Mouse (Mus musculus) embryonic facial prominence, embryonic 15.5 days (tissue): ENCODE results near the gene Cfap300. TPM values are rescaled to one million over a fixed set of nuclear protein-coding genes. Genes with fewer than 3 reads are reported as not detected.

Experiments
- ATAC-seq: fragments of 200-750 bp; cut with Nextera tagmentation; 2 replicates; pipeline ENCODE4 v1.8.0; 2017; ENCODE audit warnings: low read depth, moderate TSS enrichment; ENCODE audit not compliant: insufficient number of reproducible peaks, low FRiP score, low TSS enrichment
- H3K27ac ChIP-seq: fragments of 300-500 bp; sonication (generic); replicated peaks from 2 replicates; pipeline ENCODE4 v1.5.1; 2015; ENCODE audit warnings: mild to moderate bottlenecking, inconsistent platforms
- H3K27me3 ChIP-seq: fragments of 300-500 bp; sonication (generic); 2 replicates; pipeline ENCODE4 v1.6.1; 2015; ENCODE audit warnings: inconsistent platforms
- H3K36me3 ChIP-seq: fragments of 300-500 bp; sonication (generic); 2 replicates; pipeline ENCODE4 v1.6.1; 2015; ENCODE audit warnings: mild to moderate bottlenecking, inconsistent platforms
- H3K4me1 ChIP-seq: fragments of 300-500 bp; sonication (generic); 2 replicates; pipeline ENCODE4 v1.6.1; 2015; ENCODE audit warnings: inconsistent platforms
- H3K4me2 ChIP-seq: fragments of 300-500 bp; sonication (generic); replicated peaks from 2 replicates; pipeline ENCODE4 v1.6.1; 2015; ENCODE audit warnings: mild to moderate bottlenecking, inconsistent platforms
- H3K4me3 ChIP-seq: fragments of 300-500 bp; sonication (generic); replicated peaks from 2 replicates; pipeline ENCODE4 v1.5.1; 2015; ENCODE audit warnings: mild to moderate bottlenecking, inconsistent platforms
- H3K9ac ChIP-seq: fragments of 300-500 bp; sonication (generic); 2 replicates; pipeline ENCODE4 v1.6.1; 2015; ENCODE audit warnings: inconsistent platforms
- H3K9me3 ChIP-seq: fragments of 300-500 bp; sonication (generic); replicated peaks from 2 replicates; pipeline ENCODE4 v1.6.1; 2016; ENCODE audit warnings: inconsistent platforms
- WGBS: fragments of 180-500 bp; shearing (Covaris S2); methylation state at CpG from one replicate; pipeline ENCODE4 v1.1.7; 2015; 5-methylcytosine and 5-hydroxymethylcytosine counted together
- polyA plus RNA-seq: library from polyadenylated mRNA; unstranded; fragments of >200 nt; fragmentation: Nextera tagmentation; extraction: Ambion mirVana; gene quantifications from 2 replicates; pipeline ENCODE4 v1.2.1, GENCODE M21; 2015

Gene Cfap300
- polyA plus RNA-seq = 17.2 and 19.3 TPM in 2 replicates

DNA sequence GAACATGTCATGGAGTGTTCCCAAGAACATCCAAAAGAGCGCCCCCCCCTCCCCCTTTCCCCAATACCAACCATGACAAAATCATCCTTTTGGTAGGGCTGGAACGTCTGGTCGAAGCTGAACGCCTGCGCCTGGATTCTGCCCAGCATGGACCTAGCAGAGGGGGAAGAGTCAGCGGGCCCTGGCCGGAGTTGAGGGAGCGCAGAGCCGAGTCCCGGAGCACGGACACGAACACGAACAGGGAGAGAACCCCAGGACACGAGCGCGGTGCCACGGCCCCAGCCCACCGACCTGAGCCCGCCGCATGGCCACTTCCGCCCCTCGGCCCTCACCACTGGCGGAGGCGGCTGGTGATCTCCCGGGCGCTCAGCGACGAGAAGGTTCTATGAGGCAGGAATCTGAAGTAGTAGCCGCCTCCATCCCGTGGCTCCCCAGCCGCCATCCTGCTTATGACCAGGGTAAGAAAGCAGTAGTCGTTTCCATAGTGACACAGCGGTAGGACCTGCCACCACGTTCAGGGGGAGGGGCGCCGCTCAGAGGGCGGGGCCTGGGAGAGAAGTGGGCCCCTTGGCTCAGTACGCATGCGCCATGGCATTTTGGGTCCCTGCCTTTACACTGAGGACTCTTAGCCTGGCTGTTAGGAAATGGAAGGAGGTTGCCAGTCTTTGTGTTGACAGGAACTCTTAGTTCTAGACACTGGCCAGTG lies at the start of gene Cfap300:
Gene Cfap300, minus strand, starts transcription at position 486 of the 706 bp plus-strand sequence.
- H3K36me3 ChIP-seq = no peaks in the 10 kb centered on the region
- no peaks in the 10 kb centered on the region for H3K4me1 ChIP-seq
- peak within 1 kb of the TSS; percentile 76 for H3K27ac ChIP-seq
- ATAC-seq = peak; percentile 95
- H3K9me3 ChIP-seq = no peaks in the 10 kb centered on the region
- H3K4me3 ChIP-seq = peak within 1 kb of the TSS; percentile 82
- under 1% methylated on average over 39 of the region's 39 CpGs for WGBS
- H3K9ac ChIP-seq = peak within 1 kb of the TSS; percentile 49
- H3K4me2 ChIP-seq = peak within 1 kb of the TSS; percentile 64
- no peaks in the 10 kb centered on the region for H3K27me3 ChIP-seq

DNA sequence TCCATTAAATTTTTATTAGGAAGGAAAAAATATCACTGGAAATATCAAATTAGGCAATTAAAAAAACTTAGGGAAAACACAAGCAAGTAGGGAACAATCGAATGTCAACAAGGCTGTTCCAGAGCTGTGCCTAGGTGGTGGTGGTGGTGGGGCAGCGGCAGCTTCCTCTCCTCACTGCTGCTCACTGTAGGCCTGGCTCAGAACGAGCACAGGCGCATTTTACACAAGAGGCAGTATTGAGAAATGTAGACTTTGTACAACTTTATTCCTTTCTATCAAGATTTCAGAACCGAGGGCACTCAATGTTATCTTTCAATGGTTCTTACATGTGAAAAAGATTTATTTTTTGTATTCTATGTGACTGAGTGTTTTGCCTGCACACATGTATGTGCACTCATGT lies 36.3 kb upstream of the Cfap300 start:
- Histone ChIP-seq H3K27ac (no peak overlapping the region), H3K9me3 (no peaks in the 10 kb centered on the region), H3K4me1 (no peaks in the 10 kb centered on the region), H3K4me3 (no peak overlapping the region), H3K4me2 (no peak overlapping the region), H3K36me3 (no peaks in the 10 kb centered on the region), H3K9ac (no peak overlapping the region), H3K27me3 (no peaks in the 10 kb centered on the region)
- 83% methylated on average over 5 of the region's 5 CpGs for WGBS
- ATAC-seq = no peak

GRCm38 (mm10) chr9:8074345-8074744 lies 31.7 kb upstream of the Cfap300 start:
- no peak overlapping the region for H3K9ac ChIP-seq
- no peak overlapping the region for H3K27ac ChIP-seq
- no peak overlapping the region for H3K4me3 ChIP-seq
- ATAC-seq = no peak
- no peaks in the 10 kb centered on the region for H3K9me3 ChIP-seq
- H3K4me1 ChIP-seq = no peaks in the 10 kb centered on the region
- H3K36me3 ChIP-seq = no peaks in the 10 kb centered on the region
- no peaks in the 10 kb centered on the region for H3K27me3 ChIP-seq
- H3K4me2 ChIP-seq = no peak overlapping the region

DNA sequence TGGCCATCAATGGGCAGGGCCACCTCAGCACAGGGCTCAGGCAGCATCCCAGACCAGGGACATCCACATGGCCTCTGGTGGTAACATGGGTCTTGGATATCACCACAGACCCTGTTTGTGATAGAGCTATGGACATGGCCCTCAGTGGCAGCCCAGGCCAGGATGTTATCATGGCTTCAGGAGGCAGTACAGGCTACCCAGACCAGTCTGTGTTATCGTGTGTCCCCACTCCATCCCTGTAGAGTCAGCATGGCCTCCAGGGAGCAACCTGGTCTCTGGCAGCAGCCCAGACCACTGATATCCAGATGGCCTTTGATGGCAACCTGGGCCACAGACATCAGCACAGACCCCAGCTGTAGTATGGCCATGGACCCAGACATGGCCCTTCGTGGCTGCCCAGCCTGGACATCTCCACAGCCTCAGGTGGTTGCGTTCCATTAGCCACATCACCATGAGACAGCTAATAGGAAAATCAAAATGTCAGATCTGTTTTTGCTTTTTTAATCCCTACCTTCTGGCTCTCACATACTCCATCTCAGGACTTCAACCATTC lies 30.7 kb upstream of the Cfap300 start:
- Histone ChIP-seq H3K27ac (no peak overlapping the region), H3K4me2 (no peak overlapping the region), H3K9ac (no peak overlapping the region), H3K27me3 (no peaks in the 10 kb centered on the region), H3K9me3 (no peaks in the 10 kb centered on the region), H3K4me3 (no peak overlapping the region), H3K36me3 (no peaks in the 10 kb centered on the region), H3K4me1 (no peaks in the 10 kb centered on the region)
- WGBS = 89% methylated on average over 3 of the region's 3 CpGs
- no peak for ATAC-seq

GRCm38 (mm10) chr9:8059636-8060035 lies 17.0 kb upstream of the Cfap300 start:
- 42% methylated on average over 3 of the region's 3 CpGs for WGBS
- Histone ChIP-seq H3K9ac (no peak overlapping the region), H3K9me3 (no peaks in the 10 kb centered on the region), H3K4me1 (no peaks in the 10 kb centered on the region), H3K27ac (0 out of 2 replicates have a peak overlapping the region, but pooled peaks have one; percentile 7), H3K4me3 (no peak overlapping the region), H3K36me3 (no peaks in the 10 kb centered on the region), H3K4me2 (no peak overlapping the region), H3K27me3 (no peaks in the 10 kb centered on the region)
- no peak for ATAC-seq

GRCm38 (mm10) chr9:8054831-8055230 lies 12.2 kb upstream of the Cfap300 start:
- Histone ChIP-seq H3K9me3 (no peaks in the 10 kb centered on the region), H3K36me3 (no peaks in the 10 kb centered on the region), H3K4me1 (no peaks in the 10 kb centered on the region), H3K27me3 (no peaks in the 10 kb centered on the region), H3K4me2 (no peak overlapping the region), H3K9ac (no peak overlapping the region), H3K4me3 (no peak overlapping the region), H3K27ac (no peak overlapping the region)
- ATAC-seq = no peak
- 27% methylated on average over 1 of the region's 1 CpGs for WGBS

GRCm38 (mm10) chr9:8043044-8043387 lies 393 bp upstream of the Cfap300 start:
- Histone ChIP-seq H3K9me3 (no peaks in the 10 kb centered on the region), H3K27ac (peak overlapping the region; percentile 76), H3K36me3 (no peaks in the 10 kb centered on the region), H3K4me3 (peak overlapping the region; percentile 82), H3K27me3 (no peaks in the 10 kb centered on the region), H3K9ac (peak overlapping the region; percentile 49; the same call in 1 of the 2 replicates), H3K4me2 (peak overlapping the region; percentile 64), H3K4me1 (no peaks in the 10 kb centered on the region)
- no peak for ATAC-seq
- 12% methylated on average over 5 of the region's 5 CpGs for WGBS

DNA sequence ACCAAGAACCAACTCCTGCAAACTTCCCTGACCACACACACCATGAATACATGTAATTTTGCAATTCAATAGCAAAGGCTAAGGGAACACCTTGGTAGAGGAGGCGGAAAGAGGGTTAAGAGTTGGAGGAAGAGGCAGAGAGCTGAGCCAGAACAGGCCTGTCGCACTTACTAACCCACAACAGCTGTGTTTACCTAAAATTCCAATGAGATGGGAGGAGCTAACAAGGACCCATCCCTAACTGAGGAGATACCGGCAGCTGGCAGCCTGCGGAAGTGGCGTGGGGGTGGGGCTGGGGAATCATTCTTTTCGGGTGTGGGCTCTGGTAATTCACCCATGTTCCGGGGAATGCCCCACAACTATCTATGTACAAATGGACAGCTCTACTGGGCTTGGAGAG lies 7.1 kb downstream of the Cfap300 start:
- H3K4me2 ChIP-seq = no peak overlapping the region
- no peak overlapping the region for H3K4me3 ChIP-seq
- H3K4me1 ChIP-seq = peaks cover 12% of the 10 kb centered on the region; the same call in 1 of the 2 replicates
- 14% methylated on average over 7 of the region's 7 CpGs for WGBS
- peak overlapping the region; percentile 52 for H3K27ac ChIP-seq
- H3K9ac ChIP-seq = no peak overlapping the region
- ATAC-seq = peak; percentile 76; the same call in 1 of the 2 replicates
- H3K27me3 ChIP-seq = no peaks in the 10 kb centered on the region
- no peaks in the 10 kb centered on the region for H3K36me3 ChIP-seq
- no peaks in the 10 kb centered on the region for H3K9me3 ChIP-seq

- Histone ChIP-seq H3K9me3 (no peaks in the 10 kb centered on the region), H3K27me3 (no peaks in the 10 kb centered on the region), H3K9ac (no peak overlapping the region), H3K27ac (peak overlapping the region; percentile 52), H3K36me3 (no peaks in the 10 kb centered on the region), H3K4me3 (no peak overlapping the region), H3K4me2 (no peak overlapping the region), H3K4me1 (peaks cover 12% of the 10 kb centered on the region; the same call in 1 of the 2 replicates)
- 41% methylated on average over 4 of the region's 4 CpGs for WGBS
- ATAC-seq = no peak
These were observed 7.5 kb downstream of the Cfap300 start for GRCm38 (mm10) chr9:8035091-8035490.

DNA sequence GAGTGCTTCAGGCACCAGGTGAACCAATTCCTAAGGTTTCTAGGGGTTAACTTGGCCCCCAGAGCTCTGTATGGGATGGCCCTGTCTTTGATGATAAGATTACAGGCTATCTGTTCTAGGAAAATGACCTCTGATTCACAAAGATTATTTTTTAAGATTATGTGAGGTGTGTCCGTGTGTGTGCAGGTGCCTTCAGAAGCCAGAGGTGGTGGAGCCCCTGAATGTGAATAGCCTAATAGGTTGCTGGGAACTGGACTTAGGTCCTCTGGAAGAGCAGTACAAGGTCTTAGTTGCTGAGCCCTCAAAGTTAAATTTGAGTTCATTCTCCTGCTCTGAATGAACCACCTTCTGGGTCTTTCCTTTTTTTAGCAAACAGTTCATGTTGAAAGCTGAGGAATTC lies 8.5 kb downstream of the Cfap300 start:
- H3K9me3 ChIP-seq = no peaks in the 10 kb centered on the region
- H3K27ac ChIP-seq = 0 out of 2 replicates have a peak overlapping the region, but pooled peaks have one; percentile 0
- H3K9ac ChIP-seq = no peak overlapping the region
- H3K4me2 ChIP-seq = no peak overlapping the region
- ATAC-seq = no peak
- 76% methylated on average over 1 of the region's 1 CpGs for whole genome bisulfite sequencing
- H3K36me3 ChIP-seq = no peaks in the 10 kb centered on the region
- H3K4me3 ChIP-seq = no peak overlapping the region
- no peaks in the 10 kb centered on the region for H3K27me3 ChIP-seq
- peaks cover 12% of the 10 kb centered on the region; the same call in 1 of the 2 replicates for H3K4me1 ChIP-seq

GRCm38 (mm10) chr9:8032847-8033246 lies 9.8 kb downstream of the Cfap300 start:
- no peak overlapping the region for H3K4me3 ChIP-seq
- peak; percentile 43; the same call in 1 of the 2 replicates for ATAC-seq
- WGBS = 63% methylated on average over 5 of the region's 5 CpGs
- peak overlapping the region; percentile 44; the same call in 1 of the 2 replicates for H3K27ac ChIP-seq
- H3K36me3 ChIP-seq = no peaks in the 10 kb centered on the region
- peaks cover 12% of the 10 kb centered on the region; the same call in 1 of the 2 replicates for H3K4me1 ChIP-seq
- H3K9me3 ChIP-seq = no peaks in the 10 kb centered on the region
- no peak overlapping the region for H3K9ac ChIP-seq
- H3K27me3 ChIP-seq = no peaks in the 10 kb centered on the region
- H3K4me2 ChIP-seq = no peak overlapping the region
